Mouse (Mus musculus) urinary bladder, adult 2 months (tissue): ENCODE data around the gene Hoxb4. TPM values are rescaled to one million over a fixed set of nuclear protein-coding genes. Genes with fewer than 3 reads are reported as not detected.
A peak's percentile ranks its signal among the peaks of the same experiment; 100 is the strongest.

Source experiments
- DNase-seq: peaks from one replicate; pipeline ENCODE4 v3.0.0; 2022; ENCODE audit warnings: low spot score
- polyA plus RNA-seq: library from polyadenylated mRNA; depleted of rRNA; stranded (reverse); fragments of >200 nt; gene quantifications from 2 replicates; pipeline ENCODE4 v1.2.3, GENCODE M21; 2012; rRNA removed

Gene Hoxb4
- polyA plus RNA-seq, 1 experiment: 7.6 TPM

DNA sequence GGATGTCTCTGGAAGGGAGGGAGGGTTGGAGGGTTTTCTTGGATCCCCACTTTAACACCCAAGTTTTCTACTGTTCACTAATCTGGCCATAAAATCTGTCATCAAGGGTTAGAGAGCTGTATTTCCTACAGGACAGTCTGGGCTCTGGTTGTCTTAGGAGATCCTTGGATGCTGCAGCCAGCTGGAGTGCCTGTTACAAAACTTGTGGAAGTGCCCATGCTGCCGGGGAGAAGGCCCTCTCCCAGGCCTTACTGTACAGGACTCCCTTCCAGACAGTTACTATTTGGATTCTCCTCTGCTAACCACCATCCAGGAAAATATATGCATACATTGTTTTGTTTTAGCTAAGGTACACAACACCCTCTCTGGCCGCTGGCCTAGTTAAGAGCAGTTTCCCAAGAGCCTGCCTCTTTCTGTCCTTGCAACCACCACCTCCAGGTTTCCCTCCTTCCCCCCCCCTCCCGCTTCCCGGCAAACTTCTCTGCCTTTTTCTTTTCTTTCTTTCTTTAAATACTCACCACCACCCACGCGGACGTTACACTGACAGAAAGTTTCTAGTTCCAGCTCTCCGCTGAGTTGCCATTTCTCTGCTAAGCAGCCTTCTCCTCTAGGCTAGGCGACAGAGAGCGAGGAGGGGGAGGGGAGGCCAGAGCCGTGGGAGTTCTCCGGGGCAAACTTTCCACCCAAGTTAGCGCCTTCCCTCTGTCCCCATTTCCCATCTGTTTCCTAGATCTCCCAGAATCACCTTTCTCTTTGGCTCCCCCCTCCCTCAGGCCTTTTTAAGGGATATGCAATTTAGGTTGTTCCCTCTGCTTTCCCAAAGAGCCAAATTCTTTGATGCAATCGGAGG lies 31.6 kb downstream of the Hoxb4 start:
- DNase-seq: no peak

DNA sequence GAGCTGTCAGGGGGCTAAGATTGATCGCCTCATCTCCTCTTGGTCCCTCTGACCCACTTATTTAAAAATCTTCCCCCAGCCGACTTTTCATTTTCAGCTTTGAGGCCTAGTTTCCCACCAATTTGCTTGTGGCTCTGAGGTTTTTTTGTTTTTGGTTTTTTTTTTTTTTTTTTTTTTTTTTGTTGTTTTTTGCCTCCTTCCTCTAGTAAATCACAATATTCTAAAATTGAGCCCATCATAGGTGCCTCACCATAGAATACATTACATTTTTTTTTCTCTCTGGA lies 32.2 kb downstream of the Hoxb4 start, which contains the start of gene Hoxb2:
Hoxb2 (plus strand) TSS at position 185 of the 284 bp plus-strand sequence.
- DNase-seq: no peak

- DNase-seq: no peak
These were observed 32.7 kb downstream of the Hoxb4 start for GRCm38 (mm10) chr11:96350791-96351190.

- no peak for DNase-seq
These were observed 33.2 kb downstream of the Hoxb4 start for GRCm38 (mm10) chr11:96351312-96351711.

DNA sequence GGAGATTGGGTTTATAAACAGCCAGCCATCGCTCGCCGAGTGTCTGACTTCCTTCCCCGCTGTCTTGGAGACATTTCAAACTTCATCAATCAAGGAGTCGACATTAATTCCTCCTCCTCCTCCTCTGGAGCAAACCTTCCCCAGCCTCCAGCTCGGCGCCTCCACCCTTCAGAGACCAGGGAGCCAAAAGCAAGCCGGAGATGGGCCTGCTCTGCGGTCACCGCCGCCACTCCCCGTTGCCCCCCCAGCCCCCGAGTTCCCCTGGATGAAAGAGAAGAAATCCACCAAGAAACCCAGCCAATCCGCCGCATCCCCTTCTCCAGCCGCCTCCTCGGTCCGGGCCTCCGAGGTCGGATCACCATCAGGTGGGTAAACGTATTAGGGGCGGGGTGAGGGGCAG lies 33.8 kb downstream of the Hoxb4 start:
- DNase-seq: no peak

DNA sequence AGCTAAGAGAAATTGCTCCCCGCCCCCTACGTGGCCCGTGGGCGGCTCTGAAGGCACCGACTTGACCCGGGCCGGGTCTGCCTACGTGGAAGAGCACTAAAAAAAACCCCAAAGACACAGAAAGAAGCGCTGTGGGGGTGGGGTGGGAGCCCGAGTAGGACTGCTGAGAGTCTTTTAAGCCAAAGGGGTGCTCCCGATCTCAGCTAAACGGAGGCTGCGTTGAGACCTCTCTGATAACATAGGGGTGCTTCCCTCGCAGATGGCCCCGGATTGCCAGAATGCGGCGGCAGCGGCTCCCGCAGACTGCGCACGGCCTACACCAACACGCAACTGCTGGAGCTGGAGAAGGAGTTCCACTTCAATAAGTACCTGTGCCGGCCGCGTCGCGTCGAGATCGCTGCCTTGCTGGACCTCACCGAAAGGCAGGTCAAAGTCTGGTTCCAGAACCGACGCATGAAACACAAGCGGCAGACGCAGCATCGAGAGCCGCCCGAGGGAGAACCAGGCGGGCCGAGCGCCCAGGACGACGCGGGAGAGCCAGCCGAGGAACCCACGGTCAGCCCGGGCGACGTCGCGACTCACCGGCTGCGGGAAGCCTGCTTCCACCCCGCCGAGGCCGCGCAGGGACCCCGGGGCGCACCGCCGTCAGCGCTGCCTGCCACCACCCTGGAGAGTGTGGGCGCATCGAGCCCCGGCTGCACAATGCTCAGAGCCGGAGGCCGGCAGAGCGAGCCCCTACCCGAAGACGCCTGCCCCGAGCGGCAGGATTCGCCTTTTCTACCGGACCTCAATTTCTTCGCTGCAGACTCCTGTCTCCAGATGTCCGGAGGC lies 34.8 kb downstream of the Hoxb4 start:
- DNase-seq: peak; percentile 59

GRCm38 (mm10) chr11:96353522-96353841 lies 35.4 kb downstream of the Hoxb4 start:
- no peak for DNase-seq

- DNase-seq: peak; percentile 26
These were observed 35.9 kb downstream of the Hoxb4 start for GRCm38 (mm10) chr11:96353939-96354338.

GRCm38 (mm10) chr11:96354376-96354775 lies 36.3 kb downstream of the Hoxb4 start:
- DNase-seq: peak; percentile 52

- DNase-seq: no peak
These were observed 36.8 kb downstream of the Hoxb4 start for GRCm38 (mm10) chr11:96354801-96355311.

- no peak for DNase-seq
These were observed 45.7 kb downstream of the Hoxb4 start for GRCm38 (mm10) chr11:96363807-96364206.

DNA sequence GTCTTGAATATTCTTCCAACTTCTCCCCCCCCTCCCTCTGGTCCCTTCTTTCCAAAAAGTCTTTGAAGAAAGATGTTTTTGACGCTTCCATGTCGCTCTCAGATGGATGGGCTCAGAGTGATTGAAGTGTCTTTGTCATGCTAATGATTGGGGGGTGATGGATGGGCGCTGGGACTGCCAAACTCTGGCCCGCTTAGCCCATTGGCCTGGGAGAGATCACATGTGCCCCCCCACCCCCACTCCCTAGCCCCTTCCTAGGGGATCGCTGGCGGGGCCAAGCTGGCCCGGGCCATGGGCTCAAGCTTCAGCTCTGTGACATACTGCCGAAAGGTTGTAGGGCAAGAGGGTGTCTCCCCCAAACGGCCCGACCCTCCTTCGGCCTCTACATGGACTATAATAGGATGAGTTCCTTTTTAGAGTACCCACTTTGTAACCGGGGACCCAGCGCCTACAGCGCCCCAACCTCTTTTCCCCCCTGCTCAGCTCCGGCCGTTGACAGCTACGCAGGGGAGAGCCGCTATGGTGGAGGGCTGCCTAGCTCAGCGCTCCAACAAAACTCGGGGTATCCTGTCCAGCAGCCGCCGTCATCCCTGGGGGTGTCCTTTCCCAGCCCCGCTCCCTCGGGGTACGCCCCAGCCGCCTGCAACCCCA lies 47.5 kb downstream of the Hoxb4 start, which contains the start of gene Hoxb1:
Hoxb1 (plus strand) TSS at position 312 of the 651 bp plus-strand sequence.
- DNase-seq: no peak

- DNase-seq: peak; percentile 40
These were observed 48.3 kb downstream of the Hoxb4 start for GRCm38 (mm10) chr11:96366092-96367041.

DNA sequence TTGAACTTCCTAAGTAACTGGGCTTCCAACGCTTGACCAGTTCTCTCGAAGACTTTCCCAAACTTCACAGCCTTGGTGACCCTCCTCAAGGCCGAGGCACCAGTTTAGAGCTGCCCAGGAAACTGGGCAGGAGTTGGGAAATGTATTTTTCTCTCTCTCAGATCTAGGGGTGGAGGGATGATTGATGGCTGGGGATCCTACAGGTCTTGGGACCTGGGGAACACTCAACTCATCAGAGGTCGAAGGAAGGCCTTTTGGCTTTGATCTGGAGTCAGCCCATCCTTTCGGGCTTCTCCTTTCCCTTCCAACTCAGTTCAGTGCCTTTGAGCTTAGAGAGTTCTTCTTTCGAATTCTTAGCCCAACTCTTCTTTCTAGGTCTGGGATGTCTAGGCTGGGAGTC lies 49.1 kb downstream of the Hoxb4 start:
- DNase-seq: no peak

DNA sequence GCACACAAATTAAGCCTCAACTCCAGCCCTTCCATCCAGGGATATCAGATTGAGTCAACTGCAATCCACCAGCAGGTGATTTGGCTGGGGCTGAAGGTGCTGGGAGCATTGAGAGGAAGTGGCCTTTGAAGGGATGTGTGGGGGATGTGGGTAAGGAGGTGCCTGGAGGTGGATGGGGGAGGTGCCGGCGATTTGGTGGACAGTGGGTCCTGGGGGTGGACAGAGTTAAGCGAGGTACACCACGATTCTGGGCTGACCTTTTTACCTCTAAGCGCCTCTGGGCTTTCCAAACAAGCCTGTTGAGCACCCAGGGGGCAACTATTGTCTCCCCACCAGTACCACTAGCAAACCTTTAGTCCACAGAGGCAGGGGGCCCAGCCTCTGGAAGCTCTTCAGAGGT lies 50.6 kb downstream of the Hoxb4 start:
- no peak for DNase-seq

DNA sequence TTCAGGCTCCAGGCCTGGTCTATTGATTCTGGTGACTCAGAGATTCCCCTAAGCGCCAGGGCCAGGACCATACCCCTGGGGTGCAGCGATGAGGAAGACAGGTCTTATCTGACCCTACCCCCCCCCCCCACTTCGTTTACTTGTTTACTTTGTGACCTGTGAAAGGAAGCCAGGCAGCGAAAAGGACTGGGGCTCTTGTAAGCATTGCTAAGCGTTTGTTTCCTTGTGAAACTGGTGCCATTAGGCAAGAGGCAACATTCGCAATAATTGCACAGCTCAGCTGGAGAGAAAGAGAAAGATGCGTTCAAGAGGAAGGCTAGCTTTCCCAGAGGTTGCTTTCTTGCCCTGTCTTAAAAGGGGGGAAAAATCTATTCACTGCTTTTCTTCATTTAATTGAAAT lies 51.1 kb downstream of the Hoxb4 start:
- DNase-seq: no peak

Other genes starting within 250 kb of the Hoxb4 start
- 217 and 242 TPM in 2 replicates for gene Atp5g1, start 242.6 kb upstream of the Hoxb4 start, polyA plus RNA-seq
- 0.03 TPM in 1 of 2 replicates, not detected in the other for gene Calcoco2, start 206.3 kb upstream of the Hoxb4 start, polyA plus RNA-seq
- 0.04 TPM in 2 replicates for gene Ttll6, start 184.5 kb upstream of the Hoxb4 start, polyA plus RNA-seq
- 1.5 and 1.7 TPM in 2 replicates for gene Hoxb13, start 124.0 kb upstream of the Hoxb4 start, polyA plus RNA-seq
- gene Hoxb9, start 46.8 kb upstream of the Hoxb4 start, polyA plus RNA-seq: 2.7 and 3.2 TPM in 2 replicates
- gene Hoxb8, start 36.4 kb upstream of the Hoxb4 start, polyA plus RNA-seq: 12.0 and 13.4 TPM in 2 replicates
- gene Hoxb7, start 31.6 kb upstream of the Hoxb4 start, polyA plus RNA-seq: 9.5 and 9.6 TPM in 2 replicates
- gene Hoxb6, start 25.8 kb upstream of the Hoxb4 start, polyA plus RNA-seq: 12.9 and 13.7 TPM in 2 replicates
- gene Hoxb5, start 14.9 kb upstream of the Hoxb4 start, polyA plus RNA-seq: 5.8 and 7.4 TPM in 2 replicates
- 11.4 and 11.8 TPM in 2 replicates for gene Hoxb3, start 5.1 kb downstream of the Hoxb4 start, polyA plus RNA-seq
- 14.3 and 18.1 TPM in 2 replicates for gene Hoxb2, start 32.3 kb downstream of the Hoxb4 start, polyA plus RNA-seq
- 0.16 and 0.17 TPM in 2 replicates for gene Hoxb1, start 47.5 kb downstream of the Hoxb4 start, polyA plus RNA-seq
- gene Skap1, start 146.3 kb downstream of the Hoxb4 start, polyA plus RNA-seq: 2.7 and 3.3 TPM in 2 replicates